Mouse (Mus musculus): ENCODE measurements at regions not wholly inside any gene's neighbourhood (a gene's known extent, or its start where the extent isn't known, plus 50 kb on each side); places are given as distances from the start of the nearest gene placed in this dataset.

DNA sequence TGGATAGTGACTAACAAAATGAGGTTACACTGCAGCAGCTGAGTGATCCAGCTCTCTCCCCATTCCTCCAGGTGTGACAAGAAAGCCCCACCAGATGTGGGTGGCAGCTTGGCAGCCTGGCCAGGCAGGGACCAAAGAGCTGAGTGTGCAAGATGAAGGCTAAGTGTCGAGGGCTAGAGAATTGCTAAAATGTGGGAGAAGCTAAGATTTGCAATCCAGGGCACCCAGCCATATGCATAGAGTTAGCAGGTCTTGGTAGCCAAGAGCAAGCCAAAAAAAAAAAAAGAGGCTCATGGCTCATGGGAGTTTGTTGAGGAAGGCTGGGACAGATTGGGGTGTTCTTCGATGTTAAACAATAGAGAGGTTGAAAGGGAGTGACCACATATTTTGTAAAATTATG lies 468.0 kb downstream of the Etnk1 start:
- H3K36me3 ChIP-seq (ENCODE audit: control insufficient read depth, insufficient read depth, low read length): no peaks in the 10 kb centered on the region
- no peak overlapping the region for H3K4me3 ChIP-seq (ENCODE audit: low read length)
- H3K9me3 ChIP-seq (ENCODE audit: control insufficient read depth, low read length): no peaks in the 10 kb centered on the region
- no peak overlapping the region for H3K27ac ChIP-seq (ENCODE audit: low read length)
- 87% methylated on average over 2 of the region's 2 CpGs for WGBS
- H3K27me3 ChIP-seq (replicated peaks; ENCODE audit: control insufficient read depth, insufficient read depth, low read length): no peaks in the 10 kb centered on the region
- H3K4me1 ChIP-seq (ENCODE audit: control insufficient read depth, insufficient read depth, low read length): no peaks in the 10 kb centered on the region
- H3K4me2 ChIP-seq (ENCODE audit: low read depth, low read length): no peak overlapping the region
- H3K9ac ChIP-seq (ENCODE audit: low read depth, low read length): no peak overlapping the region
- no peak for ATAC-seq

GRCm38 (mm10) chr6:143640652-143641051 lies 473.6 kb downstream of the Etnk1 start:
- ATAC-seq: no peak

GRCm38 (mm10) chr6:143642052-143642451 lies 475.0 kb downstream of the Etnk1 start:
- H3K4me3 ChIP-seq (ENCODE audit: low read length): no peak overlapping the region
- H3K27me3 ChIP-seq (replicated peaks; ENCODE audit: control insufficient read depth, insufficient read depth, low read length): no peaks in the 10 kb centered on the region
- no peak overlapping the region for H3K9ac ChIP-seq (ENCODE audit: low read depth, low read length)
- H3K36me3 ChIP-seq (ENCODE audit: control insufficient read depth, insufficient read depth, low read length): no peaks in the 10 kb centered on the region
- WGBS: 68% methylated on average over 3 of the region's 3 CpGs
- no peaks in the 10 kb centered on the region for H3K9me3 ChIP-seq (ENCODE audit: control insufficient read depth, low read length)
- H3K27ac ChIP-seq (ENCODE audit: low read length): no peak overlapping the region
- H3K4me1 ChIP-seq (ENCODE audit: control insufficient read depth, insufficient read depth, low read length): no peaks in the 10 kb centered on the region
- no peak for ATAC-seq
- H3K4me2 ChIP-seq (ENCODE audit: low read depth, low read length): no peak overlapping the region

More at GRCm38 (mm10) chr6:143640652-143641051, 473.6 kb downstream of the Etnk1 start:
- no peaks in the 10 kb centered on the region for H3K9me3 ChIP-seq (ENCODE audit: control insufficient read depth, low read length)
- no peak overlapping the region for H3K9ac ChIP-seq (ENCODE audit: low read depth, low read length)
- no peaks in the 10 kb centered on the region for H3K27me3 ChIP-seq (replicated peaks; ENCODE audit: control insufficient read depth, insufficient read depth, low read length)
- H3K27ac ChIP-seq (ENCODE audit: low read length): no peak overlapping the region
- H3K4me1 ChIP-seq (ENCODE audit: control insufficient read depth, insufficient read depth, low read length): no peaks in the 10 kb centered on the region
- H3K4me2 ChIP-seq (ENCODE audit: low read depth, low read length): no peak overlapping the region
- H3K36me3 ChIP-seq (ENCODE audit: control insufficient read depth, insufficient read depth, low read length): no peaks in the 10 kb centered on the region
- H3K4me3 ChIP-seq (ENCODE audit: low read length): no peak overlapping the region
- 71% methylated on average over 5 of the region's 5 CpGs for WGBS

GRCm38 (mm10) chr6:143645989-143646388 lies 479.0 kb downstream of the Etnk1 start:
- WGBS: 77% methylated on average over 4 of the region's 4 CpGs
- no peak overlapping the region for H3K4me2 ChIP-seq (ENCODE audit: low read depth, low read length)
- no peak overlapping the region for H3K4me3 ChIP-seq (ENCODE audit: low read length)
- no peaks in the 10 kb centered on the region for H3K9me3 ChIP-seq (ENCODE audit: control insufficient read depth, low read length)
- no peaks in the 10 kb centered on the region for H3K36me3 ChIP-seq (ENCODE audit: control insufficient read depth, insufficient read depth, low read length)
- no peaks in the 10 kb centered on the region for H3K27me3 ChIP-seq (replicated peaks; ENCODE audit: control insufficient read depth, insufficient read depth, low read length)
- H3K27ac ChIP-seq (ENCODE audit: low read length): no peak overlapping the region
- no peak overlapping the region for H3K9ac ChIP-seq (ENCODE audit: low read depth, low read length)
- no peaks in the 10 kb centered on the region for H3K4me1 ChIP-seq (ENCODE audit: control insufficient read depth, insufficient read depth, low read length)
- ATAC-seq: no peak

DNA sequence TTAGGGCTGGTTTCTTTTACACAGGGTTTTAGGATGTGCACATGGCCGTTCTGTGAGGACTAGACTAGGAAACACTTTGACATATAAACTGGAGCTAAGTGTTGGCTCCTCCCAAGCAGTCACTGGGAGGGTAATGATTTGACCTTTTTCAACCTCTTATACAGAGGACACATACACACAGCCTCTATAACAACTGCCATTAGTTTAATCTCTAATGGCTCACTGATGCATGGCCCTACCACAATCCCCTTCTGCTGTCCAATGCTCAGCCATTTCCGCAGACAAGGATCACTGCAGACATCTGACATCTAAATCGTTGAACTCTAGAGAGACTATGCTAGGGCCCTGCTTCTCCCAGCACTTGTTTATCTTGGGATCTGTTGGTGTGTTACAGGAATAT lies 481.5 kb downstream of the Etnk1 start:
- no peak overlapping the region for H3K4me2 ChIP-seq (ENCODE audit: low read depth, low read length)
- no peak overlapping the region for H3K9ac ChIP-seq (ENCODE audit: low read depth, low read length)
- 72% methylated on average over 3 of the region's 3 CpGs for WGBS
- no peaks in the 10 kb centered on the region for H3K9me3 ChIP-seq (ENCODE audit: control insufficient read depth, low read length)
- no peaks in the 10 kb centered on the region for H3K27me3 ChIP-seq (replicated peaks; ENCODE audit: control insufficient read depth, insufficient read depth, low read length)
- H3K4me1 ChIP-seq (ENCODE audit: control insufficient read depth, insufficient read depth, low read length): no peaks in the 10 kb centered on the region
- ATAC-seq: no peak
- H3K36me3 ChIP-seq (ENCODE audit: control insufficient read depth, insufficient read depth, low read length): no peaks in the 10 kb centered on the region
- no peak overlapping the region for H3K27ac ChIP-seq (ENCODE audit: low read length)
- H3K4me3 ChIP-seq (ENCODE audit: low read length): no peak overlapping the region

- no peaks in the 10 kb centered on the region for H3K4me1 ChIP-seq (ENCODE audit: control insufficient read depth, insufficient read depth, low read length)
- no peak for ATAC-seq
- H3K4me3 ChIP-seq (ENCODE audit: low read length): no peak overlapping the region
- no peak overlapping the region for H3K9ac ChIP-seq (ENCODE audit: low read depth, low read length)
- no peaks in the 10 kb centered on the region for H3K36me3 ChIP-seq (ENCODE audit: control insufficient read depth, insufficient read depth, low read length)
- H3K27ac ChIP-seq (ENCODE audit: low read length): no peak overlapping the region
- H3K27me3 ChIP-seq (replicated peaks; ENCODE audit: control insufficient read depth, insufficient read depth, low read length): no peaks in the 10 kb centered on the region
- WGBS: 55% methylated on average over 5 of the region's 5 CpGs
- no peak overlapping the region for H3K4me2 ChIP-seq (ENCODE audit: low read depth, low read length)
- H3K9me3 ChIP-seq (ENCODE audit: control insufficient read depth, low read length): no peaks in the 10 kb centered on the region
Observed at GRCm38 (mm10) chr6:143656576-143656975, 489.6 kb downstream of the Etnk1 start.

DNA sequence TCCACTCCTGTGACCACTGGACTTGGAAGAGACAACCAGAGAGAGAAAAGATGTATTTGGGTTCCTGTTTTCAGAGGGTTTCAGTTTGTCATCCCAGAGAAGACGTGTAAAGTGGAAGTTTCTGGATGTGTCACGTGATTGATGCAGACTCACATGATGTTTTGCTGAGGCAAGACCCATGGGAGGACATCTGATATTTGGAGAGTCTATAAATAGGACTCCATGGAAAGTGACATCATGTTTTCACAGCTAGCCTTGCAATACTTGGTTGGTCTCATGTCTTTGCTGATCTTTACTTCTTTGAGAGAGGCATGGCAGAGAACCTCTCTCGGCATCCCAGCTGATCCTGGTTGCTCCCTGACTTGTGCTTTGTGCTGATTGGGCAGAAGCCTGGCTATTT lies 493.8 kb downstream of the Etnk1 start:
- no peaks in the 10 kb centered on the region for H3K9me3 ChIP-seq (ENCODE audit: control insufficient read depth, low read length)
- no peak for ATAC-seq
- H3K4me3 ChIP-seq (ENCODE audit: low read length): no peak overlapping the region
- no peak overlapping the region for H3K27ac ChIP-seq (ENCODE audit: low read length)
- H3K27me3 ChIP-seq (replicated peaks; ENCODE audit: control insufficient read depth, insufficient read depth, low read length): no peaks in the 10 kb centered on the region
- H3K36me3 ChIP-seq (ENCODE audit: control insufficient read depth, insufficient read depth, low read length): no peaks in the 10 kb centered on the region
- H3K4me1 ChIP-seq (ENCODE audit: control insufficient read depth, insufficient read depth, low read length): no peaks in the 10 kb centered on the region
- H3K9ac ChIP-seq (ENCODE audit: low read depth, low read length): no peak overlapping the region
- H3K4me2 ChIP-seq (ENCODE audit: low read depth, low read length): no peak overlapping the region
- 79% methylated on average over 3 of the region's 3 CpGs for WGBS

- Histone ChIP-seq H3K27ac (ENCODE audit: low read length) (no peak overlapping the region), H3K36me3 (ENCODE audit: control insufficient read depth, insufficient read depth, low read length) (no peaks in the 10 kb centered on the region), H3K4me2 (ENCODE audit: low read depth, low read length) (no peak overlapping the region), H3K9me3 (ENCODE audit: control insufficient read depth, low read length) (no peaks in the 10 kb centered on the region; the same call in 1 of the 2 replicates), H3K4me1 (ENCODE audit: control insufficient read depth, insufficient read depth, low read length) (no peaks in the 10 kb centered on the region), H3K4me3 (ENCODE audit: low read length) (no peak overlapping the region), H3K9ac (ENCODE audit: low read depth, low read length) (no peak overlapping the region), H3K27me3 (replicated peaks; ENCODE audit: control insufficient read depth, insufficient read depth, low read length) (no peaks in the 10 kb centered on the region)
- WGBS: 77% methylated on average over 7 of the region's 7 CpGs
- ATAC-seq: no peak
Observed at GRCm38 (mm10) chr6:143663306-143663705, 496.3 kb downstream of the Etnk1 start.

DNA sequence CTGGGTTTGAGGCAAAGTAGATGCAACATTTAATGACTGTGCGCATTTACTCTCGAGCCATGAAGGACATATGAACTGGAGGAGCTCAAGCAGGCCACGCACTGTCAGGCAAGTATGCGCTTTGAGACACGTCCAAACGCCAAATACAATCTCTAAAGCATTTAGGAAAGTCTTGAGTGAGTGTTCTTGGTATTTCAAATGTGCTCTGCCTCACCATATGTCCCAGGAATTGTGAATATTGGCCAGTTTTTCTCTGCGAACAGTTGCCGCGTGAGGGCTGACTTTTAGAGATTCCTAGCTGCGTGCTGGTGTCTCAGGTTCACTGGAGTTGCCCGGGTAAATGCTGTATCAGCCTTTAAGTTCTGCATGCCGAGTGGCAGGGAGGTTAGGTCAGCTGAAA lies 498.4 kb downstream of the Etnk1 start:
- H3K4me2 ChIP-seq (ENCODE audit: low read depth, low read length): no peak overlapping the region
- WGBS: 84% methylated on average over 12 of the region's 12 CpGs
- no peaks in the 10 kb centered on the region for H3K36me3 ChIP-seq (ENCODE audit: control insufficient read depth, insufficient read depth, low read length)
- ATAC-seq: no peak
- no peaks in the 10 kb centered on the region for H3K27me3 ChIP-seq (replicated peaks; ENCODE audit: control insufficient read depth, insufficient read depth, low read length)
- H3K4me3 ChIP-seq (ENCODE audit: low read length): no peak overlapping the region
- peaks cover 3% of the 10 kb centered on the region; the same call in 1 of the 2 replicates for H3K9me3 ChIP-seq (ENCODE audit: control insufficient read depth, low read length)
- no peak overlapping the region for H3K9ac ChIP-seq (ENCODE audit: low read depth, low read length)
- no peaks in the 10 kb centered on the region for H3K4me1 ChIP-seq (ENCODE audit: control insufficient read depth, insufficient read depth, low read length)
- H3K27ac ChIP-seq (ENCODE audit: low read length): no peak overlapping the region

DNA sequence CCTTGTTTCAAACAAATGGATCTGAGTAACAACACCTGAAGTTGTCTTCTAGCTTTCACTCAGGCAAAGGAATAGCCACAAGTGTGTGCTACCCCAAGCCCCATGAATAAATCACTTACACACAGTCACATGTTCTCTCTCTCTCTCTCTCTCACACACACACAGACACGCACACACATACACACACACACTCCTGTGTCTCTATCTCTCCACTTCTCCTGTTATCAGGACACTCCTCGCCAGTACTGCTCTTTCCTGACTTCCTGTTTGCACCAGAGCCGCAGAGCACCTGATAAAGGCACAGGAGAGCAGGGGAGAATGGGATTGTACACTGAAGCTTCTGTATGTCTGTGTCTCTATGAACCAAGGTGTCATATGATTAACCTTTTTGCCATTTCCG lies 501.5 kb downstream of the Etnk1 start:
- no peaks in the 10 kb centered on the region for H3K4me1 ChIP-seq (ENCODE audit: control insufficient read depth, insufficient read depth, low read length)
- no peak overlapping the region for H3K27ac ChIP-seq (ENCODE audit: low read length)
- no peak overlapping the region for H3K4me3 ChIP-seq (ENCODE audit: low read length)
- no peaks in the 10 kb centered on the region for H3K27me3 ChIP-seq (replicated peaks; ENCODE audit: control insufficient read depth, insufficient read depth, low read length)
- H3K9me3 ChIP-seq (ENCODE audit: control insufficient read depth, low read length): peaks cover 3% of the 10 kb centered on the region; the same call in 1 of the 2 replicates
- WGBS: 67% methylated on average over 4 of the region's 4 CpGs
- H3K36me3 ChIP-seq (ENCODE audit: control insufficient read depth, insufficient read depth, low read length): no peaks in the 10 kb centered on the region
- no peak for ATAC-seq
- no peak overlapping the region for H3K4me2 ChIP-seq (ENCODE audit: low read depth, low read length)
- no peak overlapping the region for H3K9ac ChIP-seq (ENCODE audit: low read depth, low read length)
